Mouse (Mus musculus): ENCODE data around the gene Krt13.

Krt13 gene

DNA sequence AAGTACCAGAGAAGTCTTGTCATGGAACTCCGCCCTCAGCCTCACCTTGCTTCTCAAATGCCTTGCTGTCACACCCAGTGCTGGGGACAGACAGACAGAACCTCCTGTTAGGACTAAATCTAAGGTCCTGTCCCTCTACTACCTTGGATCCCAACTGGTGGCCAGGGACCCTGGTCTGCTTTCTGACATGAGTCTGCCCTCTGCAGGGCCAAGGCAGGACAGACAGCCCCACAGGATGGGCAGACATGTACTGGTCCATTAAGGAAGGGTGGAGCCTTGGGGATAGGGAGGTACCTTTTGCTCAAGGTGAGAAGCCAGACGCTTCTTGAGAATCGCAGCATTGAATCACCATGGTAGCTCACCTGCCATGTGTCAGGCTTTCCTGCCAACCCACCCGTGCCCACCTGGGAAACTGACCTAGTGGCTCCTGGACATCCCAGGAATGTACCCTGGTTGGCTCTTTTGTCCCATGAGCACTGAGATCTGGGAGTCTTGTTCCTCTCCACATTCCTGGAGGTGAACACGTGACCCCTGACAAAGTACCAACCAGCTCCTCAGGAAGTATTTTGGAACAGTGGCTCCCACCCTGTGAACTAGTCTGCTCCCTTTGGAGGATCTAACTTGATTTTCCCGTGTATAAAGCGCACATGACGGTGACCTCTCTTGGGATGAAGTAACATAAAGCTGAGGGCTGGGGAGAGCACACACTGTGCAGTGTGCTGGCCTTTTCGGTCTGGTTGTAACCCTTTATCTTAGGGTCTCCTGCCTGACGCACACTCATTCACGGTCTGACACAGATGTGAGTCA, 8.2 kb downstream of the Krt13 start:
- no peak for DNase-seq (ENCODE audit: low spot score)

DNA sequence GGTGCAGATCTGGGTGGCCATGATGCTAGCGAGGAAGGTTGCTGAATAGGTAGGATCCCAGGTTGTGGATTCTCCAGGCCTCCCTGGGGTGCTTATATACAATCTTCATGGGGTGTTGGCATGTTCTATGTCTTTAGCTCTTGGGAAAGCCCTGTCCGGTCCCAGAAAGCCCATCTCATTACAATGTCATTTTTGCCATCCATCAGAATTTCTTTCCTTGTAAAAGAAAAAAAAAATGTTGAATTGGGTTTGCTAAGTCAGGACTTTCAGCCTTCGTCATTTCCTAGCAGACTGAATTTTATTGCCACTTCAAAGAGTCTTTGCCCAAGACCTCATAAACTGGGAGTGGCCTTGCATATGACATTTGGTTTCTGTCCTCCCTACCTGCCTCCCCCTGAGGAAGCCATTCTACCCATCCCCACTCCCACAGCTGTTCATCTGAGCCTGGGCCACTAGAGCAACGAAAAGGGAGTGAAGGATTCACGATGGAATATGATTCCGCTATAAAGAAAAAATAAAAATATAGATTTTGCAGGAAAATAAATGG, 15.7 kb downstream of the Krt13 start, which contains the start of gene Krt36:
Gene Krt36, minus strand, starts transcription at position 51 of the 547 bp plus-strand sequence.
- no peak for DNase-seq (ENCODE audit: low spot score)

DNA sequence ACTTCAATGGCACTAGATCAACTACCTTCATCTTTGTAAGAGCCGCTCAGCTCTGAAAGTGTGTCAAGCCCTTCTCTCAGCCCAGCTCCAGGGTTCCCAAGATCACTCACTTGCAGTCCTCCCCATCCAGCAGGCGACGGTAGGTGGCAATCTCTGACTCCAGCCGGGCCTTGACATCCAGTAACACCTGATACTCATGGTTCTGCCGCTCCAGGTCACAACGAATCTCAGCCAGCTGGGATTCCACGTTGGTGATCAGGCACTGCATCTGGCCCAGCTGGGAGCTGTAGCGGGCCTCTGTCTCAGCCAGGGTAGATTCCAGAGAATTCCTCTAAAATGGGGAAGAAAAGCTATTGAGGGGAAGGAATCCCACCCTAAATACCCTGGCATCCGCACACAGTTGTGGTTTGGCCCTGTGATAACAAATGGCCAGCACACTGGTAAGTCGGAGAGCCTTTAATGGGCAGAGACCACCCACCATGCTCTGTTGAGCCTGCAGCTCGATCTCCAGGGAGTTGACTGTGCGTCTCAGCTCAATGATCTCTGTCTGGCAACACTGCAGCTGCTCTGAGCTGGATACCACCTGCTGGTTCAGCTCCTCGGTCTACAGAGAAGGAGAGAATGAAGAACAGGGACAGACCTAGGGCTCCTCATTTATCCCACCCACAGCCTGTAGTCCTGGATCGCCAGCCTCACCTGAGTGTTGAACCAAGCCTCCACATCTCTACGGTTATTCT, 18.5 kb downstream of the Krt13 start:
- DNase-seq (ENCODE audit: low spot score): no peak

DNA sequence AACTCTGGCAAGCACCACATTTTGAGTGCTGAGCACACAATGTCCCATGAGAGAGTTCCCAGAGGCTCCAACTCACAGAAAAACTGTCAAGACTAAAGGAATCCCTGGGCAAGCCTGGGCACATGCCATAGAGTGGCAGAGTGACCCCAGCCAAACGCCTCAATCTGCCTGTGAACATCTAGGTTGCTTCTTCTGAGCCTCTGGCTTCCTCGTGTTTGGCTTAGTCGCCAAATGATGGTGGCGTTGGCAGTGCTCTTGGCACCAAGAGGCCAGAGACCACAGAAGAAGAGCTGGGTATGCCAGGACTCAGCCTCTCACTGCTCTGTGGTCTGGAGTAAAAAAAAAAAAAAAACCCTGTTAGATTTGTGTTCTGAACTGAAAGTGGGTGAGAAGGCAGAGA, 21.0 kb downstream of the Krt13 start:
- no peak for DNase-seq (ENCODE audit: low spot score)

DNA sequence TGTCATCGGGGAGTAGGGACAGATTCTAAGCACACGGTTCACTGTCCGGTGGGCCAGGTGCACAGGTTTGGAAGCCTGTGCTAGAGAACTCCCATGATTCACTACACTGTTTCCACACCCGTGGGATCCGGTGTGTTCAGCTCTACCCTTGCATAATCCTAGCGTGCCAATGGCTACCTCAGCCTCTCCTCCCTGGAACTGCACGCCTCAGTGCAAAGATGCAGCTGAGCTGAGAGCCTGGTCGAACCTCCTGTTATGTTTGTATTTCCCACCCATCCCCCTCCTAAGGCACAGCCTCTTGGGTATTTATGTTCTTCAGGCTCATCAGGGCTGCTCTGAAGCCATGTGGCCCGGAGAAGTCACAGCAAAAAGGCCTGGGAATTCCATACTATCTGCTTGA, 23.5 kb downstream of the Krt13 start:
- DNase-seq (ENCODE audit: low spot score): no peak

DNA sequence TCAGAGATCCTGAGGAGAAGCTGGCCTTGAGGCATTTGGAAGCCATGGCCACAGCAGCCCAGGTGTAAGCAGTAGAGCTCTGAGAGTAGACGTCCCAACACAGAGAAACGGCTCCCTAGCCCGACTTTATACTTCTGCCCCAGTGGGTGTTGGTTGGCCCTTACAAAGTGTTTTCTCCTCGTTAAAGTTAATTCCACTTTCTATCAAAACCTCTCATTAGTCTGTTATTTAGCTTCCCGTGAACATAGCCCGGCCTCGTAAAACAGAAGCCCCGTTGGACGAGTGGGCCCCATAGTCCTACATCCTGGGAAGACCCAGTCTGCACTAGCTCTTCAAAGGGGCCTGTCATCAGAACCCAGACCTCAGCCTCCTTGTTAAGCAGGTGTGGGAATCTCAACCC, 25.2 kb downstream of the Krt13 start, which contains the start of gene Krt35:
Gene Krt35, minus strand, starts transcription at position 101 of the 400 bp plus-strand sequence.
- DNase-seq (ENCODE audit: low spot score): no peak

DNA sequence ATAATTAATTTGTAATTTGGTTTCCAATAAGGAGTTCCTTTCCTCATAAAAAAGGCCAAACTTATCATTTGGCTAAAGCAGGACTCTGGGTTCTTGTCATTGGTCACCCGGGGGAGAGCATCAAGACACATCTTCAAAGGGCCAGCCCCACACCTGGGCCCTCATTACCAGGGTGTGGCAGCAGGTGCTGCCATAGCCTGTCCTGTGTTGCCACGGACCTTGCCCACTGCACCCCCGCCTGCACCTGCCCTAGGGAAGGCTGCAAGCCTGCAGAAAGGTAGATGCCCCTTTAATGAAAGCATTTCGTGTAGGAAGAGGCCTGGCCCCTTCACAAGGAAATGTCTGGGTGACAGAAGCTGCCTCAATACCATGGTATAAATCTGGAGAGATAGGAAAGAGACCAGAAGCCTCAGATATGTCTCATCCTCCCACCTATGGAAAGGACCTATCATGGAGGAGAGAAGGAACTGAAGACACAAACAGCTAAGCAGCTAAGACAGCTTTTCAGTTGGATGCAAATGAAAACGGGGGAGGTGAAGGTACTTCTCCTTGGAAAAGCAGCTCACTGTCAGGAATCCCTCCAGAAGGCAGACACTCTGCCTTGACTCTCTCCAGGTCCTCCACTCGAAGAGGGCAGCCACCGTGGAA, 32.9 kb downstream of the Krt13 start:
- DNase-seq (ENCODE audit: low spot score): no peak

DNA sequence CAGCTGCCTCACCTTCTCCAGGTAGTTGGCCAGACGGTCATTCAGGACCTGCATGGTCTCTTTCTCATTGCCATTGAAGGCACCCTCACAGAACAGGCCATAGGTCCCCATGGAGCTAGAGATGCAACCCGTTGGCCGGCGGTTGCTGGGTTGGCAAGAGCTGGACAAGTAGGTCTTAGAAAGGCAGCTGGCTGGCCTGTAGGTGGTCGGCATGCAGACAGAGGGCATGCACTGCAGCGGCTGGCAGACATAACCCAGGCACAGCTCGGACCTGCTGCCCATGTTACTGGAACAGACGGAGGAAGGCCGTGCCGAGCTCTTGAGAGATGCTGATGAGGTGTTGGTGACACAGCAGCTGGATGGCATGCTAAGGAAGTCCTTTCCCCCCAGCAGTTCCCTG, 33.5 kb downstream of the Krt13 start, which contains the start of gene Krt32:
Gene Krt32, minus strand, starts transcription at position 366 of the 400 bp plus-strand sequence.
- DNase-seq (ENCODE audit: low spot score): no peak

DNA sequence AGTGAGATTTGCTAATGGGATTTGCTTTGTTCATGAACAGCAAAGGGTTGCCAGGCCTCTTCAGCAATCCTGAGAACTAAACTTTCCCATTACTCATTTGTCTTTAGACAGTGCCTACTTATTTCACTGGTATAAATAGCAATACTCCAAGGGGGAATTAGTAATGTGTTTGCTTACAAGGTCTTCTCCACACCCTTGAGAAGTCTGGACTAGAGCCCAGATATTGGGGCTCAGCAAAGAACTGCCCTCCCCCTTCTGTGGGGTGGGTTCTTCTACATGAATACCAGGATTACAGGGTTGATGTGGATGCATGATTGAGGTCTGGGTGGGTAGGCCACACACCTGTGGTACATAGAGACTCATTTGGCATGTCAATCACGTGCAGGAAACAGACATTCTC, 47.5 kb downstream of the Krt13 start:
- DNase-seq (ENCODE audit: low spot score): no peak

Measured in testis, postnatal 10 days (tissue).